Mouse (Mus musculus) embryonic facial prominence, embryonic 11.5 days (tissue): ENCODE data around the gene Ppm1f. TPM values are rescaled to one million over a fixed set of nuclear protein-coding genes. Genes with fewer than 3 reads are reported as not detected.
"Not testable (repeated sequence)": the region's sequence is repeated elsewhere in the genome, so short reads cannot be mapped to it uniquely, and the experiment has no call there.

Experiments used
- ATAC-seq: fragments of 200-750 bp; cut with Nextera tagmentation; replicated peaks from 2 replicates; pipeline ENCODE4 v1.8.0; 2017; ENCODE audit warnings: low read depth; ENCODE audit not compliant: insufficient number of reproducible peaks, low FRiP score, low TSS enrichment
- DNase-seq: peaks from one replicate; pipeline ENCODE4 v3.0.0-alpha.2; 2015; ENCODE audit warnings: low spot score
- H3K27ac ChIP-seq: fragments of 300-500 bp; sonication (generic); replicated peaks from 2 replicates; pipeline ENCODE4 v1.5.1; 2014; ENCODE audit warnings: mild to moderate bottlenecking, low read depth, low read length, control low read depth
- H3K27me3 ChIP-seq: fragments of 300-500 bp; sonication (generic); 2 replicates; pipeline ENCODE4 v1.6.1; 2014; ENCODE audit warnings: mild to moderate bottlenecking, low read length, moderate library complexity, mixed read lengths; ENCODE audit not compliant: control insufficient read depth, insufficient read depth
- H3K36me3 ChIP-seq: fragments of 300-500 bp; sonication (generic); replicated peaks from 2 replicates; pipeline ENCODE4 v1.6.1; 2014; ENCODE audit warnings: low read depth, mild to moderate bottlenecking, low read length, moderate library complexity, mixed read lengths; ENCODE audit not compliant: control insufficient read depth, insufficient read depth
- H3K4me1 ChIP-seq: fragments of 300-500 bp; sonication (generic); 2 replicates; pipeline ENCODE4 v1.6.1; 2014; ENCODE audit warnings: low read length, mixed read lengths; ENCODE audit not compliant: control insufficient read depth, insufficient read depth
- H3K4me2 ChIP-seq: fragments of 300-500 bp; sonication (generic); 2 replicates; pipeline ENCODE4 v1.6.1; 2014; ENCODE audit warnings: low read depth, mild to moderate bottlenecking, control low read depth, low read length, moderate library complexity
- H3K4me3 ChIP-seq: fragments of 300-500 bp; sonication (generic); 2 replicates; pipeline ENCODE4 v1.5.1; 2014; ENCODE audit warnings: low read depth, low read length, control low read depth
- H3K9ac ChIP-seq: fragments of 300-500 bp; sonication (generic); replicated peaks from 2 replicates; pipeline ENCODE4 v1.6.1; 2014; ENCODE audit warnings: mild to moderate bottlenecking, control low read depth, low read length
- H3K9me3 ChIP-seq: fragments of 300-500 bp; sonication (generic); replicated peaks from 2 replicates; pipeline ENCODE4 v1.6.1; 2016; ENCODE audit warnings: mild to moderate bottlenecking, low read length, inconsistent platforms, mixed read lengths; ENCODE audit not compliant: control insufficient read depth
- WGBS: fragments of 180-500 bp; shearing (Covaris S2); extraction: QIAGEN DNeasy Blood & Tissue Kit; methylation state at CpG from one replicate; pipeline ENCODE4 v1.1.7; 2014; 5-methylcytosine and 5-hydroxymethylcytosine counted together
- polyA plus RNA-seq: library from polyadenylated mRNA; unstranded; fragments of >200 nt; fragmentation: Nextera tagmentation; extraction: Ambion mirVana; gene quantifications from 2 replicates; pipeline ENCODE4 v1.2.1, GENCODE M21; 2014

The Ppm1f gene
- 15.6 and 18.2 TPM in 2 replicates for polyA plus RNA-seq

GRCm38 (mm10) chr16:16896382-16897055 is at the start of gene Ppm1f:
Gene Ppm1f (plus strand): TSS chr16:16896469.
- Histone ChIP-seq H3K36me3 (no peaks in the 10 kb centered on the region; the same call in none of the 2 replicates), H3K4me1 (no peaks in the 10 kb centered on the region), H3K4me3 (peak within 1 kb of the TSS; percentile 59), H3K27ac (no peak within 1 kb of the TSS), H3K9ac (peak within 1 kb of the TSS; percentile 72), H3K4me2 (peak within 1 kb of the TSS; percentile 83), H3K9me3 (no peaks in the 10 kb centered on the region), H3K27me3 (no peaks in the 10 kb centered on the region)
- DNase-seq: peak; percentile 94
- ATAC-seq: peak; percentile 90
- WGBS: under 1% methylated on average over 29 of the region's 29 CpGs

DNA sequence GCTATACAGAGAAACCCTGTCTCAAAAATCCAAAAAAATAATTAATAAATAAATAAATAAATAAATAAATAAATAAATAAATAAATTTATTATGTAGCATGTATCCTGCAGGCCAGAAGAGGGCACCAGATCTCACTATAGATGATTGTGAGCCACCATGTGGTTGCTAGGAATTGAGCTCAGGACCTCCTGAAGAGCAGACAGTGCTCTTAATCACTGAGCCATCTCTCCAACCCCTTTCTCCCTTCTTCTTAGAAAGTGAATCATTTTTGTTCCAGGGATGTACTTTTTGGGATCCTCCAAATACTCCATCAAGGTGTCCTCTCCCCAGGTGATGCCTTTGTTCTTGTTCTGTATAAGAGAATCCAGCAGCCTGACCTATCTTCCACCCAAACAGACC is 47.1 kb upstream of the Ppm1f start:
- no peaks in the 10 kb centered on the region for H3K9me3 ChIP-seq
- ATAC-seq (no peak), DNase-seq (no peak)
- H3K4me2 ChIP-seq: no peak overlapping the region
- H3K4me1 ChIP-seq: no peaks in the 10 kb centered on the region
- H3K9ac ChIP-seq: no peak overlapping the region
- H3K36me3 ChIP-seq: no peaks in the 10 kb centered on the region
- H3K27ac ChIP-seq: no peak overlapping the region
- H3K27me3 ChIP-seq: no peaks in the 10 kb centered on the region
- no peak overlapping the region for H3K4me3 ChIP-seq

GRCm38 (mm10) chr16:16852411-16852810 is 43.9 kb upstream of the Ppm1f start:
- ATAC-seq (no peak), DNase-seq (no peak)
- no peaks in the 10 kb centered on the region for H3K27me3 ChIP-seq
- 80% methylated on average over 3 of the region's 3 CpGs for WGBS
- no peak overlapping the region for H3K27ac ChIP-seq
- H3K9me3 ChIP-seq: no peaks in the 10 kb centered on the region
- no peak overlapping the region for H3K4me2 ChIP-seq
- H3K4me3 ChIP-seq: no peak overlapping the region
- no peaks in the 10 kb centered on the region for H3K36me3 ChIP-seq
- no peaks in the 10 kb centered on the region for H3K4me1 ChIP-seq
- H3K9ac ChIP-seq: no peak overlapping the region

- WGBS: 37% methylated on average over 6 of the region's 6 CpGs
- H3K27ac ChIP-seq: no peak overlapping the region
- no peak overlapping the region for H3K4me2 ChIP-seq
- no peaks in the 10 kb centered on the region for H3K36me3 ChIP-seq
- ATAC-seq (no peak), DNase-seq (peak; percentile 65)
- H3K27me3 ChIP-seq: no peaks in the 10 kb centered on the region
- no peak overlapping the region for H3K9ac ChIP-seq
- no peaks in the 10 kb centered on the region for H3K4me1 ChIP-seq
- no peak overlapping the region for H3K4me3 ChIP-seq
- H3K9me3 ChIP-seq: no peaks in the 10 kb centered on the region
Observed at GRCm38 (mm10) chr16:16854836-16855235, 41.4 kb upstream of the Ppm1f start.

GRCm38 (mm10) chr16:16855541-16855940 is 40.7 kb upstream of the Ppm1f start:
- no peaks in the 10 kb centered on the region for H3K9me3 ChIP-seq
- no peak for ATAC-seq
- H3K4me1 ChIP-seq: no peaks in the 10 kb centered on the region
- H3K4me2 ChIP-seq: no peak overlapping the region
- H3K27me3 ChIP-seq: no peaks in the 10 kb centered on the region
- no peak for DNase-seq
- no peak overlapping the region for H3K4me3 ChIP-seq
- H3K9ac ChIP-seq: no peak overlapping the region
- WGBS: 80% methylated on average over 1 of the region's 1 CpGs
- H3K27ac ChIP-seq: no peak overlapping the region
- no peaks in the 10 kb centered on the region for H3K36me3 ChIP-seq

DNA sequence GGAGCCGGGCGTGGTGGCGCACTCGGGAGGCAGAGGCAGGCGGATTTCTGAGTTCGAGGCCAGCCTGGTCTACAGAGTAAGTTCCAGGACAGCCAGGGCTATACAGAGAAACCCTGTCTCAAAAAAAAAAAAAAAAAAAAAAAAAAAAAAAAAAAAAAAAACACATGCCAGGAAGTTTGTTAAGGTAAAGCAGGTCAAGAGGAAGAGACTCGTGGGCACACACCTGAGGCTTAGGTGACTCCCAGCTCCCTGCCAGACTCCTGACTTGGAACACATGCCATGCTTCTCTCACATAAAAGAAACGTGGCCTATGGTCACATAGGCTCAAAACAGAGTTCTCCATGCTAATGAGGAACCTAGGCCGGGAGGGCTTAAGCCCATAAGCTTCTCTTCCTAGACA is 40.2 kb upstream of the Ppm1f start:
- not testable (repeated sequence) for DNase-seq

DNA sequence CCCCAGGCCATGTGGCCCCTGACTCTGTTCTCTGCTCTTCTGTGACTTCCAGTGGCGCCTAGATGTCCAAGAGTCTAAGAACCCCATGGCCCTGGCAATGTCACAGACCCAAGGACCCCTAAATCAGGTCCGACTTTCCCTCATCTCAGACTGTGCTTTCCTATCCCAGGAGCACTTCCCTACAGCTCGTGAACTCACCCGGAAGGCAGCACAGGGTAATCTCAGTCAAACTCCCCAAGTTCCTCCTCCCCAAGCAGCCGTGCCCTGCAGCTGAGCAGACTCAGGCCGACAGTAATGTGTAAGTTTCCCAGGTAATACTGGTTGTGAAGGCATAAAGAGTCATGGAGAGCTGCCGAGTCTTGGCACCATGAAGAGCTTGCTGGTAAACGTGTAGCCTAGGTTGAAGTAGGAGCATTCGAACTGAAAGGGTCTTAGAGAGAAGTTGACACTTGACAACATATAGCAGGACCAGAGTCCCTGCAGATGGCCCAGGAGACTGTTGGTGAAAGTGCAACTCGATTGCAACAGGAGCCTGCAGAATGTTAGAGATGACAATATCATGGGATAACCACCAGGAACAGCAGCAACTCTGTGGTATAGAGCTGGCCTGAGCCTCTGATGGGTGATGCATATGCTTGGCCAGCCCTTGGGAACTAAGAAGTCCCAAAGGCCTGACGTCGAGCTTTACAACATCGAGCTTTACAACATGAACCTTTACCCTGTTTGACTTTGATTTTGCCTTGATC is 39.4 kb upstream of the Ppm1f start:
- Histone ChIP-seq H3K4me2 (no peak overlapping the region), H3K4me3 (no peak overlapping the region), H3K27me3 (no peaks in the 10 kb centered on the region), H3K27ac (no peak overlapping the region), H3K36me3 (no peaks in the 10 kb centered on the region), H3K9ac (no peak overlapping the region), H3K9me3 (no peaks in the 10 kb centered on the region), H3K4me1 (no peaks in the 10 kb centered on the region)
- WGBS: 73% methylated on average over 13 of the region's 13 CpGs
- DNase-seq: no peak
- no peak for ATAC-seq

More for the DNA sequence above, 40.2 kb upstream of the Ppm1f start:
- not testable (repeated sequence) for H3K9me3 ChIP-seq, H3K27ac ChIP-seq, ATAC-seq, H3K27me3 ChIP-seq, H3K36me3 ChIP-seq, H3K9ac ChIP-seq, H3K4me3 ChIP-seq, H3K4me2 ChIP-seq, H3K4me1 ChIP-seq
- WGBS: 80% methylated on average over 9 of the region's 9 CpGs

DNA sequence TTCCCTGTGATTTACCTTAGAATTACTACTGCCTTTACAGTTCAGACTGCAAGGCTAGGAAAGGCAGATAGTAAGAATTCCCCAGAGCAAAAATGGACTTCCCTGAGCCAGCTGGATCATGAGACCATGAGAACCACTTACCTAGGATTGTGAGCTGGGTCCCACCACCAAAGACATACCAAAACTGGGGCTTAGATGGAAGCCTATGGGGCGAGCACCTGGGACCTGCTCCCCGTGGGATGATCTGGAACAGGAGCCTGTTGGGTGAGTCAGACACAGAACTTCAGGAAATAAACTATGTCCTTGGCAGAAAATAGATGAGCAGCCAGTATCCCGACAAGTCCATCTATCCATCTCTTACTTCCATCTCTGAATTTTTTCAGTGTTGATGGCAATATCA is 34.0 kb upstream of the Ppm1f start:
- no peaks in the 10 kb centered on the region for H3K9me3 ChIP-seq
- ATAC-seq (no peak), DNase-seq (no peak)
- no peak overlapping the region for H3K4me3 ChIP-seq
- H3K9ac ChIP-seq: no peak overlapping the region
- no peak overlapping the region for H3K4me2 ChIP-seq
- H3K27ac ChIP-seq: no peak overlapping the region
- WGBS: 73% methylated on average over 3 of the region's 3 CpGs
- H3K36me3 ChIP-seq: no peaks in the 10 kb centered on the region
- H3K4me1 ChIP-seq: no peaks in the 10 kb centered on the region
- H3K27me3 ChIP-seq: no peaks in the 10 kb centered on the region
